Mouse (Mus musculus) intestine, embryonic 16.5 days (tissue): ENCODE measurements around the gene Ksr1. TPM values are rescaled to one million over a fixed set of nuclear protein-coding genes. Genes with fewer than 3 reads are reported as not detected.

Experiments
- ATAC-seq: fragments of 200-750 bp; cut with Nextera tagmentation; 2 replicates; pipeline ENCODE4 v1.8.0; 2017; ENCODE audit warnings: moderate TSS enrichment, moderate library complexity
- H3K27ac ChIP-seq: fragments of 300-500 bp; sonication (generic); 2 replicates; pipeline ENCODE4 v1.5.1; 2014; ENCODE audit warnings: mild to moderate bottlenecking, low read length
- H3K27me3 ChIP-seq: fragments of 300-500 bp; sonication (generic); replicated peaks from 2 replicates; pipeline ENCODE4 v1.6.1; 2014; ENCODE audit warnings: low read length, control low read depth, mixed read lengths; ENCODE audit not compliant: control insufficient read depth, insufficient read depth
- H3K36me3 ChIP-seq: fragments of 300-500 bp; sonication (generic); 2 replicates; pipeline ENCODE4 v1.6.1; 2014; ENCODE audit warnings: low read length, control low read depth; ENCODE audit not compliant: control insufficient read depth, insufficient read depth
- H3K4me1 ChIP-seq: fragments of 300-500 bp; sonication (generic); 2 replicates; pipeline ENCODE4 v1.6.1; 2014; ENCODE audit warnings: low read length, control low read depth, mixed read lengths; ENCODE audit not compliant: control insufficient read depth, insufficient read depth
- H3K4me2 ChIP-seq: fragments of 300-500 bp; sonication (generic); 2 replicates; pipeline ENCODE4 v1.6.1; 2014; ENCODE audit warnings: low read depth, low read length, control low read depth
- H3K4me3 ChIP-seq: fragments of 300-500 bp; sonication (generic); 2 replicates; pipeline ENCODE4 v1.5.1; 2014; ENCODE audit warnings: mild to moderate bottlenecking, low read length
- H3K9ac ChIP-seq: fragments of 300-500 bp; sonication (generic); 2 replicates; pipeline ENCODE4 v1.6.1; 2014; ENCODE audit warnings: low read depth, low read length
- H3K9me3 ChIP-seq: fragments of 300-500 bp; sonication (generic); 2 replicates; pipeline ENCODE4 v1.6.1; 2016; ENCODE audit warnings: low read length, control low read depth; ENCODE audit not compliant: control insufficient read depth
- WGBS: fragments of 180-500 bp; shearing (Covaris S2); extraction: QIAGEN DNeasy Blood & Tissue Kit; methylation state at CpG from one replicate; pipeline ENCODE4 v1.1.7; 2014; 5-methylcytosine and 5-hydroxymethylcytosine counted together
- polyA plus RNA-seq: library from polyadenylated mRNA; unstranded; fragments of >200 nt; fragmentation: Nextera tagmentation; extraction: Ambion mirVana; gene quantifications from 2 replicates; pipeline ENCODE4 v1.2.1, GENCODE M21; 2015

Ksr1 gene
- polyA plus RNA-seq, 1 experiment from 2014 or later = 4.1 TPM

- H3K27ac ChIP-seq = no peak overlapping the region
- no peaks in the 10 kb centered on the region for H3K9me3 ChIP-seq
- H3K9ac ChIP-seq = no peak overlapping the region
- no peak overlapping the region for H3K4me2 ChIP-seq
- WGBS = 82% methylated on average over 11 of the region's 11 CpGs
- H3K4me3 ChIP-seq = no peak overlapping the region
- no peaks in the 10 kb centered on the region for H3K27me3 ChIP-seq
- no peak for ATAC-seq
- no peaks in the 10 kb centered on the region for H3K36me3 ChIP-seq
- H3K4me1 ChIP-seq = peaks cover 45% of the 10 kb centered on the region
Observed at GRCm38 (mm10) chr11:79142381-79142780, 3.8 kb downstream of the Ksr1 start.

GRCm38 (mm10) chr11:79141235-79142109 lies 4.7 kb downstream of the Ksr1 start:
- no peaks in the 10 kb centered on the region for H3K36me3 ChIP-seq
- no peaks in the 10 kb centered on the region for H3K9me3 ChIP-seq
- H3K4me1 ChIP-seq = peaks cover 45% of the 10 kb centered on the region
- no peak overlapping the region for H3K4me3 ChIP-seq
- ATAC-seq = no peak; the same call in 1 of the 2 replicates
- no peaks in the 10 kb centered on the region for H3K27me3 ChIP-seq
- H3K9ac ChIP-seq = 0 out of 2 replicates have a peak overlapping the region, but pooled peaks have one; percentile 8
- no peak overlapping the region for H3K4me2 ChIP-seq
- 32% methylated on average over 11 of the region's 11 CpGs for WGBS
- peak overlapping the region; percentile 45 for H3K27ac ChIP-seq

- H3K27me3 ChIP-seq = no peaks in the 10 kb centered on the region
- no peaks in the 10 kb centered on the region for H3K36me3 ChIP-seq
- H3K4me2 ChIP-seq = no peak overlapping the region
- H3K4me3 ChIP-seq = no peak overlapping the region
- ATAC-seq = no peak
- no peak overlapping the region for H3K9ac ChIP-seq
- no peak overlapping the region for H3K27ac ChIP-seq
- no peaks in the 10 kb centered on the region for H3K9me3 ChIP-seq
- peaks cover 54% of the 10 kb centered on the region for H3K4me1 ChIP-seq
- WGBS = 92% methylated on average over 6 of the region's 6 CpGs
Observed at GRCm38 (mm10) chr11:79140511-79140888, 5.7 kb downstream of the Ksr1 start.

- H3K36me3 ChIP-seq = no peaks in the 10 kb centered on the region
- H3K27me3 ChIP-seq = no peaks in the 10 kb centered on the region
- ATAC-seq = no peak
- H3K4me2 ChIP-seq = no peak overlapping the region
- no peak overlapping the region for H3K4me3 ChIP-seq
- no peaks in the 10 kb centered on the region for H3K9me3 ChIP-seq
- no peak overlapping the region for H3K9ac ChIP-seq
- peaks cover 56% of the 10 kb centered on the region for H3K4me1 ChIP-seq
- no peak overlapping the region for H3K27ac ChIP-seq
- 86% methylated on average over 11 of the region's 11 CpGs for WGBS
Observed at GRCm38 (mm10) chr11:79139878-79140510, 6.2 kb downstream of the Ksr1 start.

DNA sequence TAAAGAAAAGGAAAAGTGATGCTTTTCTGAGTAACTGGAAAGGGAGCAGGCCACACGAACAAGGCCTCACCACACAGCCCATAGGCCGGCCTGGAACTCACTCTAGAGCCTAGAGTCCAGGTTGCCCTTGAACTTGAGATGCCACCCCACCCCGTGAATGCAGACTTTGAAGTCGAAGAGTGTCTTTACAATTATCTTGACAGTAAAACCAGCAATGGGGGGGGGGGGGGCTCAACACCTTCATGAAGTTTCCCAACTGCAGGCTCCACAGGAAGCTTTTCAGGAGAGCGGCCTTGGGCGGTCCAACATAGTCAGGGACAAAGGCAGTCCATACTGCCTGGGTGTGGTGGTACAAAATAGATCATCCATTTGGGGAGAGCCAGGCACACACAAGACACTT lies 7.6 kb downstream of the Ksr1 start:
- Histone ChIP-seq H3K9ac (no peak overlapping the region), H3K27me3 (no peaks in the 10 kb centered on the region), H3K4me3 (no peak overlapping the region), H3K9me3 (no peaks in the 10 kb centered on the region), H3K36me3 (no peaks in the 10 kb centered on the region), H3K4me1 (peaks cover 56% of the 10 kb centered on the region), H3K27ac (no peak overlapping the region), H3K4me2 (no peak overlapping the region)
- WGBS = 79% methylated on average over 6 of the region's 6 CpGs
- ATAC-seq = no peak

- Histone ChIP-seq H3K36me3 (no peaks in the 10 kb centered on the region), H3K9ac (no peak overlapping the region), H3K9me3 (no peaks in the 10 kb centered on the region), H3K4me2 (no peak overlapping the region), H3K27me3 (no peaks in the 10 kb centered on the region), H3K4me1 (peaks cover 56% of the 10 kb centered on the region), H3K27ac (no peak overlapping the region), H3K4me3 (no peak overlapping the region)
- WGBS = 75% methylated on average over 5 of the region's 5 CpGs
- ATAC-seq = no peak
Observed at GRCm38 (mm10) chr11:79137245-79137644, 9.0 kb downstream of the Ksr1 start.

GRCm38 (mm10) chr11:79135685-79136360 lies 10.4 kb downstream of the Ksr1 start:
- H3K4me3 ChIP-seq = no peak overlapping the region
- H3K9ac ChIP-seq = peak overlapping the region; percentile 45; the same call in 1 of the 2 replicates
- no peaks in the 10 kb centered on the region for H3K9me3 ChIP-seq
- peaks cover 54% of the 10 kb centered on the region for H3K4me1 ChIP-seq
- H3K4me2 ChIP-seq = no peak overlapping the region; the same call in 1 of the 2 replicates
- no peak for ATAC-seq
- WGBS = 42% methylated on average over 7 of the region's 7 CpGs
- no peaks in the 10 kb centered on the region for H3K36me3 ChIP-seq
- H3K27ac ChIP-seq = peak overlapping the region; percentile 70
- H3K27me3 ChIP-seq = no peaks in the 10 kb centered on the region

GRCm38 (mm10) chr11:79135105-79135503 lies 11.1 kb downstream of the Ksr1 start:
- Histone ChIP-seq H3K27ac (peak overlapping the region; percentile 70), H3K4me3 (no peak overlapping the region), H3K4me2 (no peak overlapping the region), H3K4me1 (peaks cover 54% of the 10 kb centered on the region), H3K9ac (no peak overlapping the region), H3K27me3 (no peaks in the 10 kb centered on the region), H3K36me3 (no peaks in the 10 kb centered on the region), H3K9me3 (no peaks in the 10 kb centered on the region)
- ATAC-seq = no peak
- WGBS = 95% methylated on average over 13 of the region's 13 CpGs

- Histone ChIP-seq H3K9me3 (no peaks in the 10 kb centered on the region), H3K4me2 (no peak overlapping the region), H3K9ac (no peak overlapping the region), H3K27ac (peak overlapping the region; percentile 70), H3K27me3 (no peaks in the 10 kb centered on the region), H3K36me3 (no peaks in the 10 kb centered on the region), H3K4me3 (no peak overlapping the region), H3K4me1 (peaks cover 56% of the 10 kb centered on the region)
- WGBS = 64% methylated on average over 13 of the region's 13 CpGs
- ATAC-seq = peak; percentile 72
Observed at GRCm38 (mm10) chr11:79134416-79135104, 11.6 kb downstream of the Ksr1 start.
